Mouse (Mus musculus) stomach, embryonic 15.5 days (tissue): ENCODE results near the gene Adgrl2. TPM values are rescaled to one million over a fixed set of nuclear protein-coding genes. Genes with fewer than 3 reads are reported as not detected.

ENCODE experiments used
- ATAC-seq: fragments of 200-750 bp; cut with Nextera tagmentation; 2 replicates; pipeline ENCODE4 v1.8.0; 2017; ENCODE audit warnings: low read depth, moderate number of reproducible peaks, moderate TSS enrichment; ENCODE audit not compliant: insufficient read depth, low FRiP score
- H3K27ac ChIP-seq: fragments of 300-500 bp; sonication (generic); 2 replicates; pipeline ENCODE4 v1.5.1; 2015; ENCODE audit warnings: mild to moderate bottlenecking, inconsistent platforms
- H3K27me3 ChIP-seq: fragments of 300-500 bp; sonication (generic); replicated peaks from 2 replicates; pipeline ENCODE4 v1.6.1; 2015; ENCODE audit warnings: inconsistent platforms
- H3K36me3 ChIP-seq: fragments of 300-500 bp; sonication (generic); 2 replicates; pipeline ENCODE4 v1.6.1; 2015; ENCODE audit warnings: inconsistent platforms
- H3K4me1 ChIP-seq: fragments of 300-500 bp; sonication (generic); 2 replicates; pipeline ENCODE4 v1.6.1; 2015; ENCODE audit warnings: inconsistent platforms
- H3K4me2 ChIP-seq: fragments of 300-500 bp; sonication (generic); 2 replicates; pipeline ENCODE4 v1.6.1; 2015; ENCODE audit warnings: mild to moderate bottlenecking, inconsistent platforms
- H3K4me3 ChIP-seq: fragments of 300-500 bp; sonication (generic); replicated peaks from 2 replicates; pipeline ENCODE4 v1.5.1; 2015; ENCODE audit warnings: inconsistent platforms
- H3K9ac ChIP-seq: fragments of 300-500 bp; sonication (generic); 2 replicates; pipeline ENCODE4 v1.6.1; 2015; ENCODE audit warnings: inconsistent platforms
- H3K9me3 ChIP-seq: fragments of 300-500 bp; sonication (generic); 2 replicates; pipeline ENCODE4 v1.6.1; 2016; ENCODE audit warnings: inconsistent platforms
- WGBS: fragments of 180-500 bp; shearing (Covaris S2); methylation state at CpG from one replicate; pipeline ENCODE4 v1.1.7; 2015; 5-methylcytosine and 5-hydroxymethylcytosine counted together
- polyA plus RNA-seq: library from polyadenylated mRNA; unstranded; fragments of >200 nt; fragmentation: Nextera tagmentation; extraction: Ambion mirVana; gene quantifications from 2 replicates; pipeline ENCODE4 v1.2.1, GENCODE M21; 2015

Adgrl2 gene
- polyA plus RNA-seq, 1 experiment from 2014 or later = 46.2 TPM

DNA sequence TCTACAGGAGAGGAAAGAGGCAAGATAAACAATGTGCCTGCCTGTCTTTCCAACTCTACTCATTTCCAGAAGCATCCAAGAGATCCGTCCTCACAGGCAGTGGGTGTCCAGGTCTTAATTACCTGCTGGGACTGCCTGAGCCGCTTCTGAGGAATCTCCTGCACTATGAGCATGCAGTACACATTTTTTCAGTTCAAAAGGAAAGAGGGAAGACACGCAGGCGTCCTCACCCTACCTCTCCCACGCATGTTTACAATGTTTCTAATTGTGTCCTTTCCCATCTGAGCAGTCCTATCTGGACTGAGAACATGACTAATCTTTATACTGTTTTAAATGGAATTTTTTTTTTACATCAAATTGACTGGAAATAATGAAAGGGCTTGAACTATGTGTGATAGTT is 74.1 kb downstream of the Adgrl2 start:
- Histone ChIP-seq H3K27ac (no peak overlapping the region), H3K4me3 (no peak overlapping the region), H3K9ac (no peak overlapping the region), H3K4me2 (no peak overlapping the region), H3K4me1 (0 out of 2 replicates have a peak, but pooled peaks cover 3% of the 10 kb centered on the region), H3K36me3 (no peaks in the 10 kb centered on the region), H3K27me3 (no peaks in the 10 kb centered on the region), H3K9me3 (no peaks in the 10 kb centered on the region)
- no peak for ATAC-seq
- WGBS = 52% methylated on average over 5 of the region's 5 CpGs

DNA sequence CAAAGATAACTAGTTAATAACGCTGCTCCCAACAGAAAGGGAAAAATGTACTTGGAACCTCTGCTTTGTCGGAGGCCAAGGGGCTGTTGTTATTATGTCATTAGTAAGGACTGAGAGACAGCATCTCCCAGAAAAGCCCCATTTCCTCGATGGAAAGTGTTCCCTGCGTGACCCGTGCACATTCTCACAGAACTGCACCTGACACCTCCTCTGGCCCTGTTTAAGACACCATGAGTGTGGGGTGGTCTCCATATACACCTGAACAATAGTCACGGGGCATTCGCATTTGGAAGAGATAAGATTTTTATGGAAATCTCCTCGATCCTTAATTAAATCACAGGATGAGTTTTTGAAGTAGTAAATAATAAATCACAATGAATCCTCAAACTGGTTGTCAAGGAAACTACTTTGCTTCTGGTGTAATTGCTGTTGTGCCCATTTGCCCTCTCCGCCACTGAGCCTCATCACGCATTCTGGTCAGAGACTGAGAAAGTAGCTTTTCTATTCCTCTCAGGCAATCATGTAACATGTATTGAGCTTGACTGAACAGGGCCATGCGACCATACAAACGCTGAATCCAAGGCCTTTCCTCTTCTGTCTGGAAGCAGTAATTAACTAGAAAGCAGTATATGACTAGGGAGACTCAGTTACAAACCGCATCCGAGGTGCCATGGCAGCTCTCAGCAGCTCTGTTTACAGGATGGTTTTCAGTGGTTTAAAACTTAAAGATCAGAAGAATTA is 77.2 kb downstream of the Adgrl2 start:
- H3K27me3 ChIP-seq = no peaks in the 10 kb centered on the region

DNA sequence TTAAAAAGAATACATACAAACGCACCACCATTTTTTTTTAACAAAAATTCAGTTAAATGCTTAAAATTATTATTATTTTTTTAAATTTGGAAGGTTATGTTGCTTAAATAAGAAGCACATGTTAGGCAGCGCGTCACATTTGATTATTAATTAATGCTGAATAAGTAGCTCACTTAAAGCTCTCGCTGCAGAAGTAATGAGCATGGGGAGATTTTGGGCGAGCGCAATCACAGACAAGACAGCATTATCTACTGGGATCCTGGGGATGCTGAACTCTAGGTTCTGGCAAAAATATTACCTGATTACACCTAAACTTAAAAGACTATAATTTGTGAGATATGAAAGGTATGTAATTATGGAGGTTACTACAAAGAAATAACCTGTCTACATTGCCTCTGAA is 77.8 kb downstream of the Adgrl2 start:
- H3K9me3 ChIP-seq = no peaks in the 10 kb centered on the region
- no peaks in the 10 kb centered on the region for H3K36me3 ChIP-seq
- no peak overlapping the region for H3K9ac ChIP-seq
- H3K4me2 ChIP-seq = no peak overlapping the region
- no peaks in the 10 kb centered on the region for H3K4me1 ChIP-seq
- H3K27me3 ChIP-seq = no peaks in the 10 kb centered on the region
- H3K4me3 ChIP-seq = no peak overlapping the region
- H3K27ac ChIP-seq = no peak overlapping the region
- ATAC-seq = no peak
- 83% methylated on average over 6 of the region's 6 CpGs for WGBS

More for the DNA sequence above, 77.2 kb downstream of the Adgrl2 start:
- H3K27ac ChIP-seq = no peak overlapping the region
- H3K4me1 ChIP-seq = 0 out of 2 replicates have a peak, but pooled peaks cover 3% of the 10 kb centered on the region
- no peak for ATAC-seq
- H3K4me3 ChIP-seq = no peak overlapping the region
- H3K4me2 ChIP-seq = no peak overlapping the region
- H3K9ac ChIP-seq = no peak overlapping the region
- WGBS = 76% methylated on average over 14 of the region's 14 CpGs
- no peaks in the 10 kb centered on the region for H3K9me3 ChIP-seq
- H3K36me3 ChIP-seq = no peaks in the 10 kb centered on the region

DNA sequence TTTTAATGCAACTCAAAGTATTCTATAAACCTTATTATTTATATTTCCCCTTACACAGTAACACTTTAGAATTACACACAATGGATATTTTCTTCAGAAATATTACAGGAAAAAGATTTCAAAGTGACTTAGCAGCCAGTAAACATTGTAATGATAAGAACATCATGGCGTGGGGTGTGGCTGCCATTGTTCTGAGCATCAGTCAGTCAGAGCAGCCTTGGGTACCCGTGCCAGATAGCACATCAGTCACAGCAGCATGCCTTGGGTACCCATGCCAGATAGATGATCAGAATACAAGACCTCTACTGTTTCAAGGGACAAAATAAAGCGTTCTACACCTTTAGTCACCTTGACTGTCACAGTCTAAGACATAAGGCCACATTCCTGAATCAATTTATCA is 82.5 kb downstream of the Adgrl2 start:
- peaks cover 7% of the 10 kb centered on the region for H3K4me1 ChIP-seq
- no peak for ATAC-seq
- WGBS = 66% methylated on average over 3 of the region's 3 CpGs

DNA sequence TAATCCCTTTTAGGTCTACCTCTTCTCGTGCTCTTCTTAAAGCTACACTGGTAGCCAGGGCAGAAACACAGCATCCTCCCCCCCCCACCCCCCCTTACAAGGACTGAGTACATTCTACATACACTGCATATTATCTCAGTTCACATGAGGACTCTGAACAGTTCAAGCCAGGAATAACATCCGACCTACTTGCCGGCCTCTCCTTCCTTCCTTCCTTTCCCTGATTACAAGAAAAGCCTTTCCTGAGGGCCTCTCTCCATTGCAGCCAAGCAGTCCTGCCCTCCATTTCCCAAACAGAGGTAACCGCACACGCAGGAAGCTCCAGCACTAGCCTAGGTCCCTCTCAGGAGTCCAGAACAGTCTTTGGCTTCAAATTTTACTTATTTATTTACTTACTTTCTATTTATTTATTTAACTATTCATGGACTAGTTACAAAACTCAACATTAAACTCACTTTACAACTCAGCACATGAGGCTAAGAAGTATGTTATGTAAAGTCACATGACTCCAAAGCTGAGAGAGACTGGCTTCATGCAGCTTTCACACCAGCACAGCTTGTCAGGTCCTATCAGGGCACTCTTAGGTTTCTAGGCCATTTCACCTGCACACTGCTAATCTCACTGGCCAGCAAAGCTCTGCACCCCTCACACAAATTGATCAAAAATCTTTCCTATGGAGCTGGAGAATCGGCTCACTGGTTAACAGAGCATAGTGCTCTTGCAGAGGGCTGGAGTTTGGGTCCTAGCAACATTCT is 83.2 kb downstream of the Adgrl2 start:
- H3K4me2 ChIP-seq = no peak overlapping the region
- no peak for ATAC-seq
- no peak overlapping the region for H3K27ac ChIP-seq
- 59% methylated on average over 6 of the region's 6 CpGs for WGBS
- H3K4me1 ChIP-seq = peaks cover 7% of the 10 kb centered on the region
- H3K9me3 ChIP-seq = no peaks in the 10 kb centered on the region
- H3K27me3 ChIP-seq = no peaks in the 10 kb centered on the region
- no peak overlapping the region for H3K4me3 ChIP-seq
- no peak overlapping the region for H3K9ac ChIP-seq
- no peaks in the 10 kb centered on the region for H3K36me3 ChIP-seq

More for the DNA sequence above, 82.5 kb downstream of the Adgrl2 start:
- no peaks in the 10 kb centered on the region for H3K36me3 ChIP-seq
- H3K4me2 ChIP-seq = no peak overlapping the region
- H3K27ac ChIP-seq = no peak overlapping the region
- H3K27me3 ChIP-seq = no peaks in the 10 kb centered on the region
- no peak overlapping the region for H3K9ac ChIP-seq
- no peak overlapping the region for H3K4me3 ChIP-seq
- H3K9me3 ChIP-seq = no peaks in the 10 kb centered on the region

DNA sequence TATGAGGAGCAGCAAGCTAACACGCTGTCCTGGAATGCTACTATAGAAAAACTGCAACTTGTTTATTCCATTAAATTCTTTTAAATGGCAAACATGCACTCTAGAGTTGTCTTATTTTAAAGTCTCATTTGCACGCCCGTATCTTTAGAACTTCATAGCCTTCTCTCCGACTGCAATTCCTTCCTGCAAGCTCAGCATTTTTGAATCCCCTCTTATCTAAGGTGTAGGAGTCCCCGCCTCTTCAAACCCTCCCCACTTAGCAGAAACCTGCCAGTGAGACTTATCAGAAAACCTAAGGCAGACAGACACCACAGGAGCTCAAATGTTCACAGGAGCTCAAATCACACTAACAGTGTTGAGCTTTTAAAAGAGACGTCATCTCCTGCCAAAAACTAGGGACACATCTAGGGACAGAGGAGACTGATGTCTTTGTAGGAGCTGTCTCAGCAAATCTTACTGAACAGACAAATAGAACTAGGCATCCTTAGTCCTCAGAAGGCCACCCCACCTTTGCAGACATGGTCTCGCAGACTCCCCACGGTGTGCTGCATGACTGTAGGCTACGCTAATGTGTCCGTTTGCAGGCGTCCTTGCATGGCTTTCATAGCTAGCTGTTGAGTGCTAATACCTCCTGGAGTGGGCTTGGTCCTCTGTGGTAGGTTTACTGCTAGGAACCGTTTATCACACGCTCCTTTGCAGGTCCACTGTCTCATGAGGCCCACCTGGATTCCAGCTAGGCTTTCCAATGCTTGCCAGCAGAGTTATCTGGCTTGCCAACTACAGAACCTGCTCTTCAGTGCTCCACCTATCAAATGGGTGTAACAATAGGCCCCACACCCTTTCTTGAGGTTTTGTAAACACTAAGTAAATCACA is 84.2 kb downstream of the Adgrl2 start:
- no peak overlapping the region for H3K4me2 ChIP-seq
- no peaks in the 10 kb centered on the region for H3K36me3 ChIP-seq
- H3K4me3 ChIP-seq = no peak overlapping the region
- peak overlapping the region; percentile 16; the same call in 1 of the 2 replicates for H3K27ac ChIP-seq
- no peak overlapping the region for H3K9ac ChIP-seq
- no peaks in the 10 kb centered on the region for H3K27me3 ChIP-seq
- 72% methylated on average over 13 of the region's 13 CpGs for WGBS
- ATAC-seq = no peak
- peaks cover 7% of the 10 kb centered on the region for H3K4me1 ChIP-seq
- H3K9me3 ChIP-seq = no peaks in the 10 kb centered on the region

DNA sequence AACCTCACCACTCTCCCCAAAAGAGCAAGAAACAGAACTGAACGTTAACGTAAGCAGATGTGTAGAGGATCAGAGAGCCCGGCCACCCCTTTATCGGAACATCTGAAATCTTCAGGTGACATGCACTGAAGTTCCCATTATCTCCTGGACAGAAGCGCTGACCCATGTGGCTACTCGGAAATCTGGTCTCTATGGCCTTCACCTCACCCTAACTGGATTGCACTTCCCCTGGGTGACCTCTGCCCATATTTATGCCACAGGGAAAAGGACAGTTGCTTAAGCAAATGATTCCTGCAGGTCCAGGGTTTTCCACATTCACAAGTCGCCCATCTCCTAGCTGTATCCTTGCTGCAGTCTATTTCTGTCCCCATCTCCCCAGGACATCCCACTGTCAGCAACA is 84.9 kb downstream of the Adgrl2 start:
- no peak overlapping the region for H3K27ac ChIP-seq
- peaks cover 7% of the 10 kb centered on the region for H3K4me1 ChIP-seq
- no peaks in the 10 kb centered on the region for H3K27me3 ChIP-seq
- no peak overlapping the region for H3K4me2 ChIP-seq
- H3K36me3 ChIP-seq = no peaks in the 10 kb centered on the region
- 82% methylated on average over 7 of the region's 7 CpGs for WGBS
- no peak for ATAC-seq
- no peak overlapping the region for H3K9ac ChIP-seq
- H3K9me3 ChIP-seq = no peaks in the 10 kb centered on the region
- no peak overlapping the region for H3K4me3 ChIP-seq

DNA sequence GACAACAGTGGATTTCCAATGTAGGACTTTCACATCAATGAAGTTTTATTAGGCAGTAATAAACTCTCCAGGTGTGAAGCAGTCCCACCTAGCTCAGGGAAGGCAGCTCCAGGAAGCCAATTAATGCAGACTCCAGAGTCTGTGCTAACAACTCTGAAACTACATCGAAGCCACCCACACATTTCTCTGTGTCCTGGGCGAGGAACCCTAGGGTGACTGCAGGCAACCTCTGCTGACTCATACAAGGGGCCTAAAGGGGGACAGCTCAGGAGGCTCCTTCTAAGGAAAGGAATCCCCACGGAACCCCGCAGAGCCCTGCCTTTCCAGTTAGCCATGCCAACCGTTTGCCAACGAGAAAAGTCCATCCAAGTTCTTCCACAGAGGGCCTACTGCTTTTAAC is 90.5 kb downstream of the Adgrl2 start:
- Histone ChIP-seq H3K27me3 (no peaks in the 10 kb centered on the region), H3K4me2 (no peak overlapping the region), H3K27ac (no peak overlapping the region), H3K9ac (no peak overlapping the region), H3K9me3 (no peaks in the 10 kb centered on the region), H3K4me3 (no peak overlapping the region), H3K36me3 (no peaks in the 10 kb centered on the region), H3K4me1 (peaks cover 9% of the 10 kb centered on the region; the same call in 1 of the 2 replicates)
- no peak for ATAC-seq
- WGBS = 43% methylated on average over 6 of the region's 6 CpGs

DNA sequence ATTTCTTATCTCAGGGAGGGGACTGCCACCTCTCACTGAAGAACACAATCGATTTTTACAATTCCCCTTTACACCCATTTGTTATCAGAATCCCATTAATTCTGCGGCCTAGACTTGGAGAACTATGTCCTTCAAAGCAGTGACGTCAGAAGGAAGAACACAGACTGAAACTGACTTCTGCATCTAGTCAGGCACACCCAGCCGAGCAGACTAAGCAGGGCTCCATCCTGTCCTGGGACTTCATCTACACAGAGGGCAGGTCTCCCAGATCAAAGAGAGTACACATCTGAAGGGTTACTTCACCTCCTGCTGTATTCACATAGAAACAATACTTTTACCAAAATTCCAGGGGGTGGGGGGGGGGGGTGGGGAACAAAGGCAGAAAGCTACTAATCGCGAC is 90.9 kb downstream of the Adgrl2 start:
- Histone ChIP-seq H3K36me3 (no peaks in the 10 kb centered on the region), H3K4me1 (peaks cover 9% of the 10 kb centered on the region; the same call in 1 of the 2 replicates), H3K27ac (no peak overlapping the region), H3K9me3 (no peaks in the 10 kb centered on the region), H3K9ac (no peak overlapping the region), H3K4me2 (no peak overlapping the region), H3K27me3 (no peaks in the 10 kb centered on the region), H3K4me3 (no peak overlapping the region)
- peak; percentile 63; the same call in 1 of the 2 replicates for ATAC-seq
- 37% methylated on average over 6 of the region's 6 CpGs for WGBS

DNA sequence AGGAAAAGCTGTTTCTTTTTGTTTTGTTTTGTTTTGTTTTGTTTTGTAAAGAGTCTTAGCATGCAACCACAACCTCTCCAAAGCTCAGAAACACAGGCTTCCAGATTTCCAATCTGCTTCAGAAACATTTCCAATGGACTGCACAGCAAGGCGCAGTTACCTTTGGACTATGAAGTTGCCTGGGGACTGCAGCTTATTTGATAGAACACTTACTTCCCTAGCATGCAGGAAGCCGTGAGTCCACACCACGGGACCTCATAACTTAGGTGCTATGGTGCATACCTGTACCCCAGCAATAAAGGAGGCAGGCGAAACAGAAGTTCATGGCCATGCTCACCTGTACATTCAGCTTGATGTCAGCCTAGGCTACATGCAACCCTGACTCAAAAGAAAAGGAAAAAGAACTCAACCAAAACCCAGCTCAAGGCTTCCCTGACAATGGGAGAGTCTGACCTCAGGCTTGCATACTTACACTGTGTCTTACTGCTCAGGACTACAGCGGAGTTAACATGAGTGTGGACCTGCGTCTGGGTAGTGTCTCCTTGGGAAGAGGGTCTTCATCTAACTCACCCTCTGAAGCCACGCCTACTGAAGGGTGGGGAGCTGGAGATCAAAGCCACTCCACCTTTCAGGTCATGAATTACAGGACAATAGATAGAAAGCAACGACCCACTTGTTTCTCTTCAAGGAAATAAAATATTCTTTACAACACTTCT is 91.7 kb downstream of the Adgrl2 start:
- Histone ChIP-seq H3K27ac (0 out of 2 replicates have a peak overlapping the region, but pooled peaks have one; percentile 28), H3K9ac (no peak overlapping the region), H3K36me3 (no peaks in the 10 kb centered on the region), H3K27me3 (no peaks in the 10 kb centered on the region), H3K4me1 (peaks cover 9% of the 10 kb centered on the region; the same call in 1 of the 2 replicates), H3K9me3 (no peaks in the 10 kb centered on the region), H3K4me3 (no peak overlapping the region), H3K4me2 (no peak overlapping the region)
- no peak for ATAC-seq
- whole genome bisulfite sequencing = 63% methylated on average over 8 of the region's 8 CpGs

DNA sequence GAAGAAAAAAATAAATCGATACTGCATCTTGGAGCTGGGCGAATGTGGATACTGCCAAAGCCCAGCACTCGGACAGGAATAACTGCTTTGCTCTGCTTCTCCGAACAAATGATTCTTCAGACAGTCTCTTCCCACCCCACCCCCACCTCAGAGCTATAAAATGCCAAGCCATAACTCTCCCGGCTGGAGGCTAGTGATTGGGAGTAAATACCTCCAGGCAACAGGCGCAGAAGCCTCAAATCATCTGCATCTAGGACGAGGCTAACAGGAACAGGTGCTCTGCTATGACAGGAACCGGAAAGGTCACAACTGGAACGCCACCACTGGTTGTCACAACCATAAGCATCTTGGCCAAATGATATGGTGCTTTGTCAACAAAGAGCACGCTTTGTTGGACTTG is 94.1 kb downstream of the Adgrl2 start:
- no peak for ATAC-seq
- H3K36me3 ChIP-seq = no peaks in the 10 kb centered on the region
- H3K4me1 ChIP-seq = peaks cover 9% of the 10 kb centered on the region; the same call in 1 of the 2 replicates

More for the DNA sequence above, 94.1 kb downstream of the Adgrl2 start:
- no peaks in the 10 kb centered on the region for H3K9me3 ChIP-seq
- H3K9ac ChIP-seq = no peak overlapping the region
- H3K4me2 ChIP-seq = no peak overlapping the region
- H3K27ac ChIP-seq = no peak overlapping the region
- no peaks in the 10 kb centered on the region for H3K27me3 ChIP-seq
- H3K4me3 ChIP-seq = no peak overlapping the region
- WGBS = 66% methylated on average over 10 of the region's 10 CpGs
